Mouse (Mus musculus) olfactory bulb, adult 2 months (tissue): ENCODE measurements at regions not wholly inside any gene's neighbourhood (a gene's known extent, or its start where the extent isn't known, plus 50 kb on each side); places are given as distances from the start of the nearest gene placed in this dataset.

Source experiments
- CTCF ChIP-seq: fragments of 200-500 bp; IDR thresholded peaks from 2 replicates; pipeline ENCODE4 v1.5.1; 2012; ENCODE audit warnings: low read depth, mild to moderate bottlenecking, low read length, moderate library complexity; ENCODE audit not compliant: insufficient read depth
- POLR2A ChIP-seq: fragments of 200-500 bp; IDR thresholded peaks from 2 replicates; pipeline ENCODE4 v1.6.1; 2012; ENCODE audit warnings: mild to moderate bottlenecking, low read depth, low read length, moderate library complexity; ENCODE audit not compliant: insufficient read depth

DNA sequence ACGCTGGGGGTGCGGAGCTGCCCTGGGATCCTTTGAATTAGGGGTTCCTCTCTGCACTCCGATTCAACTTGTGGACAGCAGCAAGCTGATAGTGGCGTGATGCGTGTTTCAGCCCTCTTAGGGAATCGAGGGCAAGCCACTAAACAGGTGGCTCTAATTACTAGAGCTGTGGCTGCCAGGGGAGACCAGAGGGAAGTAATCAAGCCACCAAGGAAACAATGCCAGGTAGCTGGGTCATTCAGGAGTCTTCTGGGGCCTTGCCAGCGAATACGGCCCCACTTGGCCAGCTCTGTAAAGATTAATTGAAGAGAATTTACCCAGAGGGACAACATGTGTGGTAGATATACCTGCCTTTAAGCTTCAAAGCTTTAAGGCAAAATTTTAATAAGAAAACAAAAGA is 123.2 kb downstream of the Ifng start:
- no peak for TF ChIP-seq CTCF
- TF ChIP-seq POLR2A = no peak
